Mouse (Mus musculus): Measurements from ENCODE around the gene Rgl3.

Rgl3 gene

DNA sequence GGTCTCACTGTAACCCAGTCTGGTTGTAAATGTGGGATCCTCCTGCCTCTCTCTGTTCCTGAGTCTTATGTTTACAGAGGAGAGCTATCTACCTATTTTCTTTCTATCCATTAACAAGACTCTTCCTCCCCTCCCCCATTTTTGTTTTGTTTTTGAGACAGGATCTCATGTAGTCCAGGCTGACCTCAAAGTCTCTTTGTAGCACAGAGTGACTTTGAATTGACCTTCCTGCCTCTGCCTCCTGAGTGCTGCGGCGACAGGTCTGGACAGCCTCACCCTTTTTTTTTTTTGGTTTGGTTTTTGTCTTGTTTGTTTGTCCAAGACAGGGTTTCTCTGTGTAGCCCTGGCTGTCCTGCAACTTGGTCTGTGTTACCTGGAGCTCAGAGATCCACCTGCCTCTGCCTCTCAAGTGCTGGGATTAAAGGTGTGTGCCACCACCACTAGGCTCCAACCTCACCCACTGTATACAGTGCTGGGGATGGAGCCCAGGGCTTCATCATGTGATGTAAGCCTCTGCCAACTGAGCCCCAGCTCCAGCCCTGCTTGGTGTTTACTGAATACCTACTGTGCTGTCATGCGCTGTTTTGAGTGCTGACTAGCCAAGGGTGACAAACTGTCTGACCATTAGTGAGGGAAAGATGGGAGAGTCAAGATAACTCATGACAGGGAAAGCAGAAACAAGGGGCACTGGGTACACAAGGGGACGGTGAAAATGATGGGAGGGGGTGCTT, 10.7 kb downstream of the Rgl3 start:
- DNase-seq (ENCODE audit: low read depth), result no peak

DNA sequence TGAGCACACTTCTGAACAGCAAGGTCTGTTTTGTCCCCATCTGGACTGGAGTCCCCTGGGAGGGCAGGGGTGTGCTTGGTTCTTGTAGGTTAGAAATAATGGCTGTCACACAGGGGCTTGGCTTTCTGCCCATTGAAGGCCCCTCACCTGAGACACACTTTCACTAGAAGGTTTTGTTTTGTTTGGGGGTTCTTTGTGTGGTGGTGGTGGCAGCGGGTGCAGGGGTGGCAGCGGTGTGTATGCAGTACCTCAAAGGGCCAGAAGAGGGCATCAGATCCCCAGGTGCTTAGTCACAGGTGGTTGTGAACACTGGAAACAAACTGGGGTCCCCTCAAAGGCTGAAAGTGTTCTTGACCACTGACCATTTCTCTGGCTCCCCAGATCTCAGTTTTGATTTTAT, 11.3 kb downstream of the Rgl3 start:
- DNase-seq (ENCODE audit: low read depth), result peak; percentile 28

DNA sequence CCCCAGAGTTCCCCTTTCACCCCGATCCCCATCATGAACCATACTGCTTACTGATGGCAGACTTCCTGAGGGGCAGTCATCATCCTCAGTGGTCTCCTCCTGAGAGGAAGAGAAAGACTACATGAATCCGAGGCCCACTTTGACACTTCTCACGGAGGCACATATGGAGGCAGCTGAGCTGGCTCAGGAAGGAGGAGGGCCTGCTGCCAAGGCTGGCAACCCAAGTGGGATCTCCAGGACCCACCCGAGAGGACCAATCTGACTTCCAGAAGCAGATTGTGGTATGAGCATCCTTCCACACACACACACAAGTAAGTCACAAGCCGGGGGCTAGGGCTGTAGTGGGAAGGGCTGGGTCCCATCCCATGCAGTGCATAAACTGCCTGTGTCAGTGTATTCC, 11.9 kb downstream of the Rgl3 start:
- no peak for DNase-seq (ENCODE audit: low read depth)

GRCm38 (mm10) chr9:21976626-21977175, 12.5 kb downstream of the Rgl3 start:
- no peak for DNase-seq (ENCODE audit: low read depth)

DNA sequence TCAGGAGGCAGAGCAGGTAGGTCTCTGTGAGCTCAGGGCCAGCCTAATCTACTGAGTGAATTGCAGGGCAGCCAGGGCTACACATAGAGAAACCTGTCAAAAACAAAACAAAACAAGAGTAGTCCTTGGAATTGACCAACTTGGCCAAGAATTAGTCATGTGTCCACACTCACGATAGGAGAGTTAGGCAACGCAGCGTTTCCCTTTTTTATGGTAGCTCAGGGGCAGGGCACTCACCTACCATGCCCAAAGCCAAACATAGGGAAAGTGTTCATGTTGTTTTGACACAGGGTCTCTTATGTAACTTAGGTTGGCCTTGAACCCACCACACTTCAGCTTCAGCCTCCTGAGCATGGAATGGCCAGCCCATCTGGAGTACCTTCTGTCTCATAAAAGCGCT, 19.9 kb downstream of the Rgl3 start:
- peak; percentile 51 for DNase-seq (ENCODE audit: low read depth)

DNA sequence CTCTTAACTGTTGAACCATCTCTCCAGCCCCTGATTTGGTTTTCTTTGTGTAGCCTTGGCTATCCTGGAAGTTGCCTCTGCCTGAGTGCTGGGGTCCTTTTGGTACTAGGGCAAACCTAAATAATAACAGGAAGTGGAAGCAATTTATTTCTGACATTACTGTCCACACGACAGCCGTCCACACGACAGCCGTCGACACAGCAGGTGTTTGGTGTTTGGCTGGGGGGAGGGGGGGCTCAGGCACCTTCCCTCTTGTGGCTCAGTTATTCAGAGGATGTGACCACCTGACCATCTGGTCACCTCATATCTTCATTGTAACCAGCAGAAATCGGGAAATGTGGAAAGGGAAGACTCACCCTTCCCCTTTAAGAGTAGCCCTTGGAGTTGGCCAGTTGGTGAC, 20.4 kb downstream of the Rgl3 start:
- DNase-seq (ENCODE audit: low read depth), result no peak

DNA sequence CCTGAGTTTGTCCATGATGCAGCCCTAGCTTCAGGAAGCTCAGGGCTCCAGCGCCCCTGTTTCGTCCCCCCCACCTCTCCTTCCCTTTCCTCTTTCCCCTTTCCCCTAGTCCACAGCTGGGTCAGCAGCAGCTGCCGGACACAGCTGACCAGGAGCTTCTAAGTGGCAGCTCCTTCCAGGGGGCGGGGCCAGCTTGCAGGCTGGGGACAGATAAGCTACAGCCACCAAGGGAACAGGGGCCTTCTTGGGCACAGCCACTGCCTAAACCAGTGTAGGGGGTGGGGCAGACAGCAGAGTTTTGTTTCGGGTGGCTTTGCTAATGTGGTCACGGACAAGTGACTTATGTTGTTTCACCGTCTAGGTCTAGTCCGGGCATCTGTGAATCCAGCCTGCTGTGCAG, 25.8 kb downstream of the Rgl3 start, which contains the start of gene Epor:
TSS of gene Epor (minus strand) at position 90 of the 400 bp plus-strand sequence.
- DNase-seq (ENCODE audit: low read depth), result peak; percentile 82

GRCm38 (mm10) chr9:21962416-21963059, 26.7 kb downstream of the Rgl3 start:
- DNase-seq (ENCODE audit: low read depth), result peak; percentile 85

DNA sequence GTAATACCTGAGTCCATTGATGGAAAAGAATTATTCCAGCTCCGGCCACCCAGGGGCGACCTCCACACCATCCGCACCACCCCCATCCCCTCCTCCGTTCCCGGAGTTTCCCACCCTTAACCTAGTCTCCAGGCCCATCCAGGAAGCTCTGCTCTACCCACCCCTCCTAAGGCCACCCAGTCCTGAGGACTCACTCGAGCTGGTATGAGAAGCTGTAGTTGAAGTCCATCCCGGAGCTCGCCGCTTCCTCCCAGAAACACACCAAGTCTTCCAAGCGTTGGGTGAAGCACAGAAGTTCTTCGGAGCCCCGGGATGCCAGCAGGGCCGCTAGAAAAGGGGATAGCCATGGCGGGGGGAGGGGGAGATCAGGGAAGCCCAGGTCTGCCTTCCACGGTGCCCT, 27.2 kb downstream of the Rgl3 start:
- no peak for DNase-seq (ENCODE audit: low read depth)

GRCm38 (mm10) chr9:21961366-21961980, 27.8 kb downstream of the Rgl3 start:
- DNase-seq (ENCODE audit: low read depth), result no peak

DNA sequence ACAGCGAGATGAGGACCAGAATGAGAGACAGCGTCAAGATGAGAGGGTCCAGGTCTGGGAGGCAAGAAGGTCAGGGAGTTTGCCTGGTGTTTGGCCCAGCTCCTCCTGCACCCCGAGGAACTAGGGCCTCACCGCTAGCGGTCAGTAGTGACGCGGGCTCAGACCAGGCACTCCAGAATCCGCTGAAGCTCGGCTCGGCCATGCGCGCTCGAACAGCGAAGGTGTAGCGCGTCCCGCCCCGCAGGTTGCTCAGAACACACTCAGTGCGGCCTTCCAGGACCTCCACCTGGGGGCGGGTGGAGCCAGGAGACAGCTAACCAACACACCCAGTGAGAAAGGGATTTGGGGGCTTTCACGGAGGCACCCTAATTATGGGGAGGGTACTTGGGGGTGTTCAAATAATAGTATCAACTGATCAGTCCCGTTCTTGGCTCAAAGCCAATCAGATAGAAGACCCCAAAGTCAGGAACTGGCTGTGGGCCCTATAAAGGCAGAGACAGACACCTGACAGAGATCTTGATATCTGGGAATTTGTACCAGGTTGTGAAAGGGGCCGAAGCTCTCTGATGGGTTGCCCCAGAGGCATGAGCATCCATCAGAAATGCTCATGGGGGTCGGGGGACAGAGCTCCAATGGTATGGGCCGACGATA, 28.6 kb downstream of the Rgl3 start:
- DNase-seq (ENCODE audit: low read depth), result no peak

DNA sequence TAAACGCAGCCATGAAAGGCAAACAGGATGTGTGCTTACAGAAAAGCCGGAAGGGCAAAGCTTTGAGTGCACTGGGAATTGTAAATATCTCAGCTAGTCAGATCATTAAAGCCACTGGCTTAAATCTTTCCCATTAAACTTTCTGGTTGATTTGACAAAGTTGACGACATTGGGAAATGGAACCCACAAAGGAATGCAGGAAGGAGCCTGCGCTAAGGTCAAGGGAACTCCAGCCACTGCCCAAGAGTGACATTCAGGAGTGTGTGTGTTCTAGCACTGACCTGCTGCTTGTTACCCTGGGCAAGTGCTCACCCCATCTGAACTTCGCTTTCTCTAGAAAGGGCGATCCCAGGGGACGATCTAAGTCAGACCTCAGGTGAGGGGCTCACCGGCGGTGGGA, 29.1 kb downstream of the Rgl3 start:
- no peak for DNase-seq (ENCODE audit: low read depth)

GRCm38 (mm10) chr9:21959244-21959643, 30.0 kb downstream of the Rgl3 start:
- DNase-seq (ENCODE audit: low read depth), result no peak

DNA sequence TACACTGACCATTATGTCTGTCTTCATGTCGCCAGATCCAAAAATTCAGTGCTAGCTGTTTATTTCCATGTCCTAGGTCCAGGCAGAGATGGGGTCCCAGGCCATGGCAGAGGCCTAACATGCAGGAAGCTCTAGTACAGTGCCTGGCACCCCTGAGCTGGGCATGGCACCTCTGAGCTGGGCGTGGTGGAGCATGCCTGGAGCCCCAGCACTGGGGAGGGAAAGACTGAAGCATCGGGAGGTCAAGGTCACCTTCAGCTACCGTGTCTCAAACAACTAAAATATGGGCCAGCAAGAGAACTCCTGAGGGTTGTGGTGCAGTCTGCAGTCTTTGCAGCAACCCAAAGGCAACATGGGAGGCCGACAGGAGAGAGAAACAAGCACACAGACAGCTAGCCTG, 30.9 kb downstream of the Rgl3 start:
- no peak for DNase-seq (ENCODE audit: low read depth)

- peak; percentile 99 for DNase-seq (ENCODE audit: low read depth)
Measured at GRCm38 (mm10) chr9:21955570-21956281, 33.5 kb downstream of the Rgl3 start, which contains the start of gene Swsap1. Gene Swsap1 (plus strand): TSS chr9:21955755.

DNA sequence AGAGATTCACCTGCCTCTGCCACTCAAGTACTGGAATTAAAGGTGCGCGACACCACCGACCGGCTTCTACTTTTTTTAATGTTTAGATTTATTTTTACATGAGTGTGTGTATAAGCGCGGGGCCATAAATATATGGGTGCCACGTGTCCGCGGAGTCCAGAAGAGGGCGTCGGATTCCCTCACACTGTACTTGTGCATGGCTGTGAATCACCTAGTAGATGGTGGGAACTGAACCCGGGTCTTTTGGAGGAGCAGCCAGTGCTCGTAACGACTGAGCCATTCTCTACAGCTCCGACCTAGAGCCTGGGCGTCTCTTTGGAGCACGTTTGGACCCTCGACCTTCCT, 34.0 kb downstream of the Rgl3 start:
- DNase-seq (ENCODE audit: low read depth), result no peak

- no peak for DNase-seq (ENCODE audit: low read depth)
Measured at GRCm38 (mm10) chr9:21954635-21955034, 34.6 kb downstream of the Rgl3 start.

DNA sequence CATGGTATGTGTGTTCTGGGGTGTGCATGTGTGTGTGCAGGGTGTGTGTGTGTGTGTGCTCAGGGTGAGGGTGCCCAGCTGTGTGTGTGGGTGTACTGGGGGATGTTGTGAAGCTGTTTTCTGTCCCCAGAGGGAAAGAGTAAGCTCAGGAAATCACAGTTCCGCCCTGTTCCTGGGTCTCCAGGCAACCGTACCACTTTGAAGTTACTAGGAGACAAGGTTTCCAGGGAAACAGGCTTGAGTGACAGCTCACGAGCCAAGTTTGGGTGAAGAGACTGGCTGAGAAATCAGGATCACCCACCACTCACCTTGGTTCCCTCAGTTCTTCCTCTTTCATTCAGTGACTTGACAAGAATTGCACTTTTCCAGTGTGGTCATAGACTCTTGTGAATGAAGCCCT, 35.6 kb downstream of the Rgl3 start:
- DNase-seq (ENCODE audit: low read depth), result peak; percentile 11

GRCm38 (mm10) chr9:21951977-21952376, 37.3 kb downstream of the Rgl3 start:
- DNase-seq (ENCODE audit: low read depth), result peak; percentile 30

DNA sequence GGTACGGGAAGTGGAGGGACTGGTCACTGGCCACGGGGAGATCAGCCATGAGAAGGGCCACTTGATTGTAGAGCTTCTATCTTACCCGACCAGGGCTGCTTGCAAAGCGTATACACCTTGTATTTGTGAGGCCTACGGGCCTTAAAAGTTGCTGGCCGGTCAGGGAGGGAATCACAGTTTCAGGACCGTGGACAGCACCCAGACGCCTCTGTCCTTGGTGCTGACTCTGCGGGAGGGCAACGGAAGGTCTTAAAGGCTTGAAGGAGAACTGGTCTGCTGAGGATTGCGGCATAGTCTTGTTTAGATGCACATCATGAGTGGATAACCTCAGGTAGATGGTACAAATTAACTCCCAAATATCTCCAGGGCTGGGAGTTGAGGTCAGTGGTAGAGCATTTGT, 38.9 kb downstream of the Rgl3 start:
- DNase-seq (ENCODE audit: low read depth), result peak; percentile 66

GRCm38 (mm10) chr9:21948790-21949189, 40.5 kb downstream of the Rgl3 start:
- DNase-seq (ENCODE audit: low read depth), result no peak

- DNase-seq (ENCODE audit: low read depth), result no peak
Measured at GRCm38 (mm10) chr9:21948146-21948545, 41.1 kb downstream of the Rgl3 start.
